34 mouse cellular contexts compared by ENCODE assay signal in the genomic region with DNA sequence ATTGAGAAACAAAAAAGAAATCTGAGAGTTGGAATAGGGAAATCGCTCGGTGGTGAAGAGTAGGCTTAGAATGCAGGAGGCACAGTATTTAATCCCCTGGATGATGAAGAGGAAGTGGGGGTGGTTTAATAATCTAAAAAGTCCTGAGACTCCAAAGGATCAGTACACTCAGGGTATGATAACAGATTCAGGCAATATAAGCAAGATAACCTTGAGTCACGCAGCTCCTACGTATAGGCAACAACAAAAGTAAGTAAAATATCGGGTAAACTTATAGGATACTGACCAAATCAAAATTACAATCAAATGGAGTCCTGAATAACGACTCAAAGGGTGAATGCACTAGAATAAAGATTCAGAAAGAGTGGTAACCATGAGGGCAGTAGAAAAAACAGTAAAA.
"Had no signal": no experiment of that assay in that cellular context is flagged by ENCODE, and none has a peak within 500 bp of the region (broad histone marks: within the 10 kb centered on the region; RNA-seq: fewer than 3 reads in every experiment).

No protein-coding gene starts in this region.

- H3K9ac ChIP-seq: heart, embryonic 12.5 days; heart, embryonic 13.5 days; heart, embryonic 15.5 days; hindbrain, embryonic 12.5 days; hindbrain, embryonic 13.5 days; hindbrain, embryonic 14.5 days; hindbrain, embryonic 15.5 days; intestine, embryonic 15.5 days; kidney, embryonic 15.5 days had no signal

- H3K9me3 ChIP-seq: heart, embryonic 10.5 days; heart, embryonic 12.5 days; heart, embryonic 13.5 days; heart, embryonic 15.5 days; hindbrain, embryonic 10.5 days; hindbrain, embryonic 12.5 days; hindbrain, embryonic 13.5 days; hindbrain, embryonic 15.5 days; intestine, embryonic 15.5 days; kidney, embryonic 15.5 days had no signal

- H3K4me1 ChIP-seq: heart, embryonic 10.5 days; heart, embryonic 12.5 days; heart, embryonic 13.5 days; heart, embryonic 15.5 days; hindbrain, embryonic 10.5 days; hindbrain, embryonic 12.5 days; hindbrain, embryonic 13.5 days; hindbrain, embryonic 15.5 days; intestine, embryonic 15.5 days had no signal

- H3K4me2 ChIP-seq: heart, embryonic 11.5 days; heart, embryonic 12.5 days; heart, embryonic 13.5 days; heart, embryonic 15.5 days; hindbrain, embryonic 12.5 days; hindbrain, embryonic 13.5 days; hindbrain, embryonic 14.5 days; hindbrain, embryonic 15.5 days; intestine, embryonic 15.5 days; kidney, embryonic 15.5 days had no signal

- H3K27ac ChIP-seq: heart, embryonic 10.5 days; heart, embryonic 13.5 days; heart, embryonic 15.5 days; hindbrain, embryonic 10.5 days; hindbrain, embryonic 12.5 days; hindbrain, embryonic 13.5 days; hindbrain, embryonic 14.5 days; hindbrain, embryonic 15.5 days; hindbrain, postnatal 0 days; intestine, embryonic 15.5 days; kidney, embryonic 15.5 days; layer of hippocampus, adult 2 months; left cerebral cortex, adult 2 months had no signal

- H3K4me3 ChIP-seq: heart, embryonic 10.5 days; heart, embryonic 12.5 days; heart, embryonic 13.5 days; heart, embryonic 15.5 days; hindbrain, embryonic 10.5 days; hindbrain, embryonic 12.5 days; hindbrain, embryonic 13.5 days; hindbrain, embryonic 15.5 days; intestine, embryonic 15.5 days; kidney, embryonic 15.5 days; layer of hippocampus, adult 2 months; left cerebral cortex, adult 2 months had no signal

- DNase-seq: heart, postnatal 10 days; heart, postnatal 14 days; heart, postnatal 36 days; heart, postnatal 4 days; kidney, adult 11 months; kidney, adult 18-20 months; kidney, adult 2 months; kidney, adult 8-10 months; kidney, adult 9 months; kidney, postnatal 10 days; kidney, postnatal 14 days; kidney, postnatal 36 days; kidney, postnatal 4 days; layer of hippocampus, adult 9-11 months; layer of hippocampus, postnatal 36 days had no signal

- H3K27me3 ChIP-seq: heart, embryonic 12.5 days; heart, embryonic 13.5 days; heart, embryonic 15.5 days; hindbrain, embryonic 12.5 days; hindbrain, embryonic 13.5 days; hindbrain, embryonic 15.5 days; intestine, embryonic 15.5 days; kidney, embryonic 15.5 days had no signal

- H3K36me3 ChIP-seq: heart, embryonic 15.5 days; hindbrain, embryonic 13.5 days; hindbrain, embryonic 15.5 days; intestine, embryonic 15.5 days had no signal

- ATAC-seq: hindbrain, embryonic 16.5 days; hindbrain, postnatal 0 days; inflammation-experienced regulatory T-cells, adult 6 months; intestine, embryonic 15.5 days; intestine, embryonic 16.5 days; intestine, postnatal 0 days had no signal
